Mouse (Mus musculus): Measurements from ENCODE around the gene Srek1.

GRCm38 (mm10) chr13:103774119-103774757 lies at the start of gene Srek1:
- TF ChIP-seq GATA1 (IDR thresholded peaks at IDR 0.05; ENCODE audit: borderline replicate concordance, low read length): no peak
- no peak for TF ChIP-seq FLI1 (IDR thresholded peaks at IDR 0.05; ENCODE audit: low read length)
